Mouse (Mus musculus) spleen, postnatal 36 days (tissue): ENCODE data around the gene Ccdc155.

Source experiments
- DNase-seq, 2 experiments: peaks; one replicate each; pipeline ENCODE4 v3.0.0; 2022; ENCODE audit warnings: low spot score in 2 of 2, mixed read lengths in 1 of 2

Ccdc155 gene

GRCm38 (mm10) chr7:45226421-45226820, 21.7 kb upstream of the Ccdc155 start:
- DNase-seq, result no peak

- DNase-seq, result no peak
Measured at GRCm38 (mm10) chr7:45224826-45225225, 20.1 kb upstream of the Ccdc155 start.

GRCm38 (mm10) chr7:45221680-45222079, 17.0 kb upstream of the Ccdc155 start:
- peak in 1 of 2 experiments; percentile 44 for DNase-seq

GRCm38 (mm10) chr7:45216442-45217183, 11.9 kb upstream of the Ccdc155 start:
- DNase-seq, result no peak

- no peak for DNase-seq
Measured at GRCm38 (mm10) chr7:45215673-45216441, 11.2 kb upstream of the Ccdc155 start, which contains the start of gene Tead2. TSS of gene Tead2 (plus strand) at chr7:45215753.

GRCm38 (mm10) chr7:45213708-45214107, 9.0 kb upstream of the Ccdc155 start:
- no peak for DNase-seq

- no peak for DNase-seq
Measured at GRCm38 (mm10) chr7:45212356-45212755, 7.7 kb upstream of the Ccdc155 start.

GRCm38 (mm10) chr7:45211851-45212251, 7.2 kb upstream of the Ccdc155 start, which contains the start of gene Dkkl1:
TSS of gene Dkkl1 (minus strand) at chr7:45212147.
- DNase-seq, result no peak

- DNase-seq, result no peak
Measured at GRCm38 (mm10) chr7:45211070-45211469, 6.4 kb upstream of the Ccdc155 start.

GRCm38 (mm10) chr7:45208260-45208659, 3.6 kb upstream of the Ccdc155 start:
- DNase-seq, result no peak

GRCm38 (mm10) chr7:45202654-45203053, 2.0 kb downstream of the Ccdc155 start:
- no peak for DNase-seq

- DNase-seq, result no peak
Measured at GRCm38 (mm10) chr7:45198961-45199360, 5.7 kb downstream of the Ccdc155 start.

- DNase-seq, result peak; percentile 61 to 66
Measured at GRCm38 (mm10) chr7:45198435-45198834, 6.3 kb downstream of the Ccdc155 start.

- no peak for DNase-seq
Measured at GRCm38 (mm10) chr7:45196994-45197393, 7.7 kb downstream of the Ccdc155 start.

GRCm38 (mm10) chr7:45196176-45196535, 8.5 kb downstream of the Ccdc155 start:
- no peak for DNase-seq

- no peak for DNase-seq
Measured at GRCm38 (mm10) chr7:45195341-45196175, 9.1 kb downstream of the Ccdc155 start.

GRCm38 (mm10) chr7:45193871-45194785, 10.6 kb downstream of the Ccdc155 start:
- DNase-seq, result no peak

- DNase-seq, result no peak
Measured at GRCm38 (mm10) chr7:45193406-45193805, 11.3 kb downstream of the Ccdc155 start.

GRCm38 (mm10) chr7:45192585-45193310, 11.9 kb downstream of the Ccdc155 start:
- DNase-seq, result no peak

- DNase-seq, result no peak
Measured at GRCm38 (mm10) chr7:45191803-45192363, 12.8 kb downstream of the Ccdc155 start.
